Mouse (Mus musculus) kidney, embryonic 14.5 days (tissue): Measurements from ENCODE around the gene Pear1. TPM values are rescaled to one million over a fixed set of nuclear protein-coding genes. Genes with fewer than 3 reads are reported as not detected.

Experiments used
- ATAC-seq: fragments of 200-750 bp; cut with Nextera tagmentation; 2 replicates; pipeline ENCODE4 v1.8.0; 2017; ENCODE audit warnings: moderate number of reproducible peaks, mild to moderate bottlenecking, moderate TSS enrichment, moderate library complexity; ENCODE audit not compliant: low FRiP score, low TSS enrichment
- H3K27ac ChIP-seq: fragments of 300-500 bp; sonication (generic); 2 replicates; pipeline ENCODE4 v1.5.1; 2014; ENCODE audit warnings: low read depth, mild to moderate bottlenecking, low read length, moderate library complexity, mixed read lengths
- H3K27me3 ChIP-seq: fragments of 300-500 bp; sonication (generic); 2 replicates; pipeline ENCODE4 v1.6.1; 2014; ENCODE audit warnings: mild to moderate bottlenecking, low read length; ENCODE audit not compliant: control insufficient read depth, insufficient read depth
- H3K36me3 ChIP-seq: fragments of 300-500 bp; sonication (generic); 2 replicates; pipeline ENCODE4 v1.6.1; 2014; ENCODE audit warnings: low read length, mixed read lengths; ENCODE audit not compliant: control insufficient read depth, insufficient read depth
- H3K4me1 ChIP-seq: fragments of 300-500 bp; sonication (generic); 2 replicates; pipeline ENCODE4 v1.6.1; 2014; ENCODE audit warnings: low read length, mixed read lengths; ENCODE audit not compliant: control insufficient read depth, insufficient read depth
- H3K4me2 ChIP-seq: fragments of 300-500 bp; sonication (generic); replicated peaks from 2 replicates; pipeline ENCODE4 v1.6.1; 2014; ENCODE audit warnings: low read depth, mild to moderate bottlenecking, low read length
- H3K4me3 ChIP-seq: fragments of 300-500 bp; sonication (generic); 2 replicates; pipeline ENCODE4 v1.5.1; 2014; ENCODE audit warnings: mild to moderate bottlenecking, low read length
- H3K9ac ChIP-seq: fragments of 300-500 bp; sonication (generic); 2 replicates; pipeline ENCODE4 v1.6.1; 2014; ENCODE audit warnings: low read depth, mild to moderate bottlenecking, low read length, moderate library complexity
- H3K9me3 ChIP-seq: fragments of 300-500 bp; sonication (generic); 2 replicates; pipeline ENCODE4 v1.6.1; 2016; ENCODE audit warnings: low read length; ENCODE audit not compliant: control insufficient read depth
- WGBS: fragments of 180-500 bp; shearing (Covaris S2); extraction: QIAGEN DNeasy Blood & Tissue Kit; methylation state at CpG from one replicate; pipeline ENCODE4 v1.1.7; 2014; 5-methylcytosine and 5-hydroxymethylcytosine counted together
- polyA plus RNA-seq: library from polyadenylated mRNA; unstranded; fragments of >200 nt; fragmentation: Nextera tagmentation; extraction: Ambion mirVana; gene quantifications from 2 replicates; pipeline ENCODE4 v1.2.1, GENCODE M21; 2014

Gene Pear1
- polyA plus RNA-seq, 1 experiment from 2014 or later: 41.0 TPM

GRCm38 (mm10) chr3:87778283-87778682 lies 45.8 kb downstream of the Pear1 start:
- no peak for ATAC-seq
- H3K36me3 ChIP-seq: no peaks in the 10 kb centered on the region
- WGBS: 56% methylated on average over 23 of the region's 23 CpGs
- H3K4me1 ChIP-seq: peaks cover 7% of the 10 kb centered on the region; the same call in 1 of the 2 replicates
- H3K9ac ChIP-seq: peak overlapping the region; percentile 23
- no peak overlapping the region for H3K4me3 ChIP-seq
- no peaks in the 10 kb centered on the region for H3K9me3 ChIP-seq
- no peak overlapping the region for H3K27ac ChIP-seq
- no peak overlapping the region for H3K4me2 ChIP-seq
- peaks cover 11% of the 10 kb centered on the region for H3K27me3 ChIP-seq

- no peak for ATAC-seq
- H3K4me3 ChIP-seq: no peak overlapping the region
- no peak overlapping the region for H3K9ac ChIP-seq
- 25% methylated on average over 6 of the region's 6 CpGs for WGBS
- H3K27ac ChIP-seq: no peak overlapping the region
- no peaks in the 10 kb centered on the region for H3K36me3 ChIP-seq
- H3K4me1 ChIP-seq: peaks cover 34% of the 10 kb centered on the region
- H3K9me3 ChIP-seq: no peaks in the 10 kb centered on the region
- no peaks in the 10 kb centered on the region; the same call in 1 of the 2 replicates for H3K27me3 ChIP-seq
- H3K4me2 ChIP-seq: no peak overlapping the region
Observed at GRCm38 (mm10) chr3:87771088-87771487, 53.0 kb downstream of the Pear1 start.

- Histone ChIP-seq H3K27ac (no peak overlapping the region), H3K27me3 (no peaks in the 10 kb centered on the region; the same call in 1 of the 2 replicates), H3K36me3 (no peaks in the 10 kb centered on the region), H3K9me3 (no peaks in the 10 kb centered on the region), H3K9ac (no peak overlapping the region), H3K4me1 (peaks cover 42% of the 10 kb centered on the region), H3K4me3 (no peak overlapping the region), H3K4me2 (no peak overlapping the region)
- no peak for ATAC-seq
- under 1% methylated on average over 4 of the region's 4 CpGs for WGBS
Observed at GRCm38 (mm10) chr3:87770280-87770679, 53.8 kb downstream of the Pear1 start.

DNA sequence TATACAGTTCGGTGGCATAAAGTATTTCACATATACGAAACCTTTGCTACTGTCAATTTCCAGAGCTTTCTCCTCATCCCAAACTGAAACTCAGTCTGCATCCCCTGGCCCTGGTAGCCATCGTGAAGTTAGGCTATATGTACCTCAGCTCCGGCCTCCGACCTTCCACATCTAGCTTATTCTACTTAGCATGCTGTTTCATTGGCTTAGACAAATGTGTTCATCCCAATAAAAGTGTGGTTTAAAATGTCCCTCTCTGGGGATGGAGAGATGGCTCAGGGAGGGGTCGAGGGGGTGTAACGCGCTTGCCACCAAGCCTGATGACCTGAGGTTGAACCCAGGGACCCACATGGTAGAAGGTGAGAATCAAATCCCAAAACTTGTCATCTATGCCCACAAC lies 54.6 kb downstream of the Pear1 start:
- Histone ChIP-seq H3K9me3 (no peaks in the 10 kb centered on the region), H3K4me3 (no peak overlapping the region), H3K36me3 (no peaks in the 10 kb centered on the region), H3K4me1 (peaks cover 50% of the 10 kb centered on the region), H3K4me2 (no peak overlapping the region), H3K9ac (no peak overlapping the region), H3K27ac (no peak overlapping the region), H3K27me3 (no peaks in the 10 kb centered on the region; the same call in 1 of the 2 replicates)
- 84% methylated on average over 8 of the region's 8 CpGs for WGBS
- ATAC-seq: no peak

GRCm38 (mm10) chr3:87768844-87769243 lies 55.3 kb downstream of the Pear1 start:
- no peaks in the 10 kb centered on the region for H3K9me3 ChIP-seq
- peak; percentile 75 for ATAC-seq
- H3K9ac ChIP-seq: peak overlapping the region; percentile 70
- H3K4me3 ChIP-seq: peak overlapping the region; percentile 56
- no peaks in the 10 kb centered on the region for H3K27me3 ChIP-seq
- peak overlapping the region; percentile 89 for H3K27ac ChIP-seq
- H3K4me2 ChIP-seq: peak overlapping the region; percentile 65
- peaks cover 56% of the 10 kb centered on the region for H3K4me1 ChIP-seq
- no peaks in the 10 kb centered on the region for H3K36me3 ChIP-seq
- WGBS: under 1% methylated on average over 33 of the region's 37 CpGs

- peaks cover 61% of the 10 kb centered on the region for H3K4me1 ChIP-seq
- peak overlapping the region; percentile 70 for H3K9ac ChIP-seq
- H3K36me3 ChIP-seq: no peaks in the 10 kb centered on the region
- H3K4me3 ChIP-seq: peak overlapping the region; percentile 56
- peak overlapping the region; percentile 89 for H3K27ac ChIP-seq
- WGBS: 45% methylated on average over 6 of the region's 6 CpGs
- no peaks in the 10 kb centered on the region for H3K27me3 ChIP-seq
- H3K9me3 ChIP-seq: no peaks in the 10 kb centered on the region
- peak overlapping the region; percentile 65 for H3K4me2 ChIP-seq
- no peak for ATAC-seq
Observed at GRCm38 (mm10) chr3:87768431-87768830, 55.7 kb downstream of the Pear1 start.

- H3K36me3 ChIP-seq: no peaks in the 10 kb centered on the region
- no peaks in the 10 kb centered on the region for H3K27me3 ChIP-seq
- ATAC-seq: peak; percentile 36
- H3K4me3 ChIP-seq: peak overlapping the region; percentile 56
- WGBS: 25% methylated on average over 8 of the region's 8 CpGs
- no peaks in the 10 kb centered on the region for H3K9me3 ChIP-seq
- H3K4me2 ChIP-seq: peak overlapping the region; percentile 65
- peaks cover 67% of the 10 kb centered on the region for H3K4me1 ChIP-seq
- peak overlapping the region; percentile 70 for H3K9ac ChIP-seq
- peak overlapping the region; percentile 89 for H3K27ac ChIP-seq
Observed at GRCm38 (mm10) chr3:87767764-87768163, 56.3 kb downstream of the Pear1 start.

GRCm38 (mm10) chr3:87766284-87766667 lies 57.8 kb downstream of the Pear1 start:
- Histone ChIP-seq H3K9me3 (no peaks in the 10 kb centered on the region), H3K9ac (peak overlapping the region; percentile 23; the same call in 1 of the 2 replicates), H3K36me3 (no peaks in the 10 kb centered on the region), H3K4me1 (peaks cover 73% of the 10 kb centered on the region), H3K27me3 (no peaks in the 10 kb centered on the region), H3K27ac (peak overlapping the region; percentile 95; the same call in 1 of the 2 replicates), H3K4me2 (peak overlapping the region; percentile 31; the same call in 1 of the 2 replicates), H3K4me3 (no peak overlapping the region)
- WGBS: 81% methylated on average over 3 of the region's 3 CpGs
- ATAC-seq: no peak

DNA sequence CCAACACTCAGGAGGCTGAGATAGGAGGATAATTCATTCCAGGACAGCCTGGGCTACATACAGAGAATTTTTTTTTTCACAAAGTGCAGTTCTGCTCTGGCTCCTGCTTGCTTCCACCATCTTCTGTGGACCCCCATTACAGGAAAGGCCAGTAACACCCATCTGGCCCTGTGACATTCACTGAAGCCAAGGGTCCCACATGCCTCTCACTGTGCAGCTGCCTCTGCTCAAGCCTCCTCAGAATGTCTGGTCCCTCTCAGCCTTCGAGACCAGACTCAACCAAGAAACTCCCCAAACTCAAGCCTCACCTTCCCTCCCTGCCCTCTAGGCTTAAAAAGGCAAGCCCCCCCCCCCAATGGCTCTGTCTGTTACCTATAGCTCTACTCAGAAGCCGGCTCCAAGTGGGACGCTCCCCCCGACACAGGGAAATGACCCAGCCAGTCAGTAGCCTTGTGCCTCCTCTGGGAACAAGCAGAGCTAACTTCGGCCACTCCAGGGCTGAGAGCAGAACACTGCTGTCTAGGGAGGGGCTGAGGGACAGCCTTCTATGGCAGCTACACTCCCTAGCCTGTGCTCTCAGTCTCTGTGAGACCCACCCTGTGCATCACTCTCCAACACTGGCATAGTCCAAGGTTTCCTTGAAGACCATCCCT lies 58.3 kb downstream of the Pear1 start:
- H3K27me3 ChIP-seq: no peaks in the 10 kb centered on the region
- peaks cover 68% of the 10 kb centered on the region for H3K4me1 ChIP-seq
- peak overlapping the region; percentile 31 for H3K4me2 ChIP-seq
- ATAC-seq: no peak
- no peaks in the 10 kb centered on the region for H3K9me3 ChIP-seq
- no peak overlapping the region; the same call in 1 of the 2 replicates for H3K4me3 ChIP-seq
- H3K9ac ChIP-seq: peak overlapping the region; percentile 23; the same call in 1 of the 2 replicates
- H3K27ac ChIP-seq: peak overlapping the region; percentile 95
- 70% methylated on average over 5 of the region's 5 CpGs for WGBS
- no peaks in the 10 kb centered on the region for H3K36me3 ChIP-seq
